Mouse (Mus musculus) c-Kit-positive CD71-positive TER-119-positive erythroid progenitor cells, embryonic 14.5 days (primary cell): ENCODE measurements at regions not wholly inside any gene's neighbourhood (a gene's known extent, or its start where the extent isn't known, plus 50 kb on each side); places are given as distances from the start of the nearest gene placed in this dataset.

ENCODE experiments used
- DNase-seq: peaks from one replicate; pipeline ENCODE4 v3.0.0-alpha.2; 2013; ENCODE audit warnings: low spot score

DNA sequence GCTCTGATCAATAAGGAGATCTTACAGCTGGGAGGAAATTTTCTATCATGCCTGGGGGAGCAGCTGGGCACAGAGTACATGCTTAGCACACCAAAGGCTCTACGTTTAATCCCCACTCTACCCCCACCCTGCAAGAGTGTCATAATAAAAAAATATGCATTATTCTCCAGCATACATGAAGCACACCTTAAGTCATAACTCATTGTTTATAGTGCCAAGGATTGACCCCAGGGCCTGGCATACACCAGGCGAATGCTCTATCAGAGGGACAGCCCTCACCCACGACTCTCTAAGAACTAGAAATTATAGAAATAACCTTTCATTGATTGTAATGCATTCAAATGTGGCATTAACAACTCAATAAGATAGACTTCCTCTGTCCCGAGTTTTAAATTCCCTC, 59.4 kb upstream of the Ppp2r5c start:
- DNase-seq = no peak

DNA sequence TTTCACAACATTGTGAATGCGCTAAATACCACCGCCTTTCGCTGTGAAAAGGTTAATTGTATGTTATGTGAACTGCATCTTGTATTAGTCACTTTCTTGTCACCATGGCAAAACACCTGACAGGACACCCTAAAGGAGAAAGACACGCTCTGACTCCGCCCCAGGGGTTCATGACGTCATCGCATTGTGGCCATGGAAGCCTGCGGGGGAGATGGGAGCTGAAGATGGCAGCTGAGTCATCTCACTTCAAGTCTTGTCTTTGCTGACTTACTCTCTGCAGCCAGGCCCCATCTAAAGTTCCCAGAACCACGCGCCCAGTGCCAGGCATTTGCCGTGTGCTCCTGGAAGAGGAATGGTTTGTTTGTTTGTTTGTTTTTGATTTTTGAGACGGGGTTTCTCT, 57.5 kb upstream of the Ppp2r5c start:
- DNase-seq = no peak

- no peak for DNase-seq
These were observed 55.5 kb upstream of the Ppp2r5c start for GRCm38 (mm10) chr12:110391464-110391863.

DNA sequence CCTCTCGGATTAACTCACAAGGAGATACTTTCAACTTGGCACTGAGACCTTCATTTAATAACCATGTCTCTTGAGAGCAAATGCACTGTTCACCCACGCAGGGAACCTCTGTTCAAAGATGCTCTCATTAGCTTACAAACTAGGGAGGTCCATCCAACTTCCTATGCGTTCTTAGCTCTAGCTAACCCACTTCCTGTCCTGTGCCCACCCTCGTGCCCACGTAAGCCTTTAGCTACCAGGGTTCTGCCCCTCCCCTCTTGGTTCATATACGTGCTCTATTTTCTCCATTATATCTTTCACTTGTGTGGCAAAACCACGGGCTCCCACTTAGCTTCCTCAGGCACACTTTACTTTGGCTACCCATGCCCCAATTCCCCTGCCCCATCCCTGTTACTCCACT, 53.4 kb upstream of the Ppp2r5c start:
- no peak for DNase-seq
